Mouse (Mus musculus) lung, adult 2 months (tissue): Measurements from ENCODE around the gene Folr2.

Source experiments
- CTCF ChIP-seq: fragments of 200-500 bp; IDR thresholded peaks from 2 replicates; pipeline ENCODE4 v1.5.1; 2011; ENCODE audit warnings: mild to moderate bottlenecking, low read length, control low read depth; ENCODE audit not compliant: insufficient read depth
- POLR2A ChIP-seq: fragments of 200-500 bp; IDR thresholded peaks from 2 replicates; pipeline ENCODE4 v1.6.1; 2011; ENCODE audit warnings: low read depth, mild to moderate bottlenecking, control low read depth, low read length, borderline replicate concordance; ENCODE audit errors: extremely low read depth

DNA sequence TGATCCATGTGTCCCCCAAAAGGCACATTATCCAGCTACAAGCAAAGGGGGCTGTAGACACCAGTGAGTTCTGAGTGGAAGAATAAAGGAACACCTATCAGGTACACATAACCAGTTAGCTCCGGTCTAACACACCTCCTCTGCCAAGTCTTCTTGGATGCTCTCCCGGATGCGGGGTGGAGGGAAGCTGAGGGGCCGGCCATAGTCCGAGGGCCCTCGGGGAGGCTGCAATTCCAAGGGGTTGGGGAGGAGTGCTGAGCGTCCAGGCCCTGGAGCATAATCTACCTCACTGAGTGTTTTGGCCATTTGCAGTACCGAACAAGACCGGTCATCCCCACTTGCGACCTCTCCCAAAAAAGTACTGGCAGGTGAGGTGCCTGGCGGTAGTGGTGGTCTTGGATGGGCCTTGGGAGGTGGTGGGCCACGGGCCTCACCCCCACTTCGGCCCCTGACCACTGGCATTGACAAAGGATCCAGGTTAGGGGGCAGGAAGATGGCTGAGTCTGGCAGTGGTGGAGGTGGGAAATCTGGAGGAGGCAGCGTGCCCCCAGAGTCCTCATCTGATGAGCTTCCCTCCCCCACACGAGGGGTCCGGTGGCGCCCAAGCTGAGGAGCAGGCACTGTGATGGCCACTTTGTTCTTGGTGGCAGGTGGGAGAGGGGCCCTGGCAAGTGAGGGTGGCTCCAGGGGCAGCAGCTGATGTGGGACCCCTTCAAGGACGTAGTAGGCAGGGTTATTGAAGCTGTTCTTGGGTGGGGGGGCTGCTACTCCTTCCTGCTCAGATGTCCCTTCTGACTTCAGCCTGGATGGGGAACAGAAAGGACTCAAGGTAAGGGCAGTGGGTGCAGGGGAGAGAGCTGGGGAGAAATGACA lies 33.0 kb downstream of the Folr2 start:
- TF ChIP-seq POLR2A (no peak), CTCF (no peak)
